Mouse (Mus musculus): ENCODE data around the gene Olfr996. TPM values are rescaled to one million over a fixed set of nuclear protein-coding genes. Genes with fewer than 3 reads are reported as not detected.
"Not testable (repeated sequence)": the region's sequence is repeated elsewhere in the genome, so short reads cannot be mapped to it uniquely, and the experiment has no call there.

Olfr996 gene
- polyA plus RNA-seq (2021): not detected

- POLR2A ChIA-PET: no interaction called here
- CTCF ChIA-PET: no interaction called here
- TF ChIP-seq CTCF (IDR thresholded peaks at IDR 0.05): no peak
- no peak for DNase-seq (ENCODE audit: low read depth, low spot score)
- H3K27me3 ChIP-seq: peaks cover 5% of the 10 kb centered on the region
- in situ Hi-C loops (cut with MboI; ENCODE audit: low pct_unique_long_range_greater_than_20kb): no loop called here
- ATAC-seq: no peak
Measured at GRCm38 (mm10) chr2:85578915-85579314, at the start of gene Olfr996. Gene Olfr996, plus strand, starts transcription at chr2:85579215.

- ATAC-seq: no peak
- ChIA-PET POLR2A (no interaction called here), CTCF (no interaction called here)
- in situ Hi-C loops (cut with MboI; ENCODE audit: low pct_unique_long_range_greater_than_20kb): no loop called here
- no peak for TF ChIP-seq CTCF (IDR thresholded peaks at IDR 0.05)
- H3K27me3 ChIP-seq: peaks cover 8% of the 10 kb centered on the region
- no peak for DNase-seq (ENCODE audit: low read depth, low spot score)
Measured at GRCm38 (mm10) chr2:85532082-85532778, 46.8 kb upstream of the Olfr996 start.

- peaks cover 8% of the 10 kb centered on the region for H3K27me3 ChIP-seq
- ATAC-seq: no peak
- ChIA-PET CTCF (no interaction called here), POLR2A (no interaction called here)
- DNase-seq (ENCODE audit: low read depth, low spot score): no peak
- in situ Hi-C loops (cut with MboI; ENCODE audit: low pct_unique_long_range_greater_than_20kb): no loop called here
- TF ChIP-seq CTCF (IDR thresholded peaks at IDR 0.05): no peak
Measured at GRCm38 (mm10) chr2:85533934-85534333, 45.1 kb upstream of the Olfr996 start.

- POLR2A ChIA-PET: no interaction called here
- TF ChIP-seq CTCF (IDR thresholded peaks at IDR 0.05): no peak
- ATAC-seq (no peak), DNase-seq (ENCODE audit: low read depth, low spot score) (no peak)
- no peaks in the 10 kb centered on the region for H3K27me3 ChIP-seq
- in situ Hi-C loops (cut with MboI; ENCODE audit: low pct_unique_long_range_greater_than_20kb): no loop called here
- CTCF ChIA-PET: no interaction called here
Measured at GRCm38 (mm10) chr2:85554806-85555205, 24.2 kb upstream of the Olfr996 start.

DNA sequence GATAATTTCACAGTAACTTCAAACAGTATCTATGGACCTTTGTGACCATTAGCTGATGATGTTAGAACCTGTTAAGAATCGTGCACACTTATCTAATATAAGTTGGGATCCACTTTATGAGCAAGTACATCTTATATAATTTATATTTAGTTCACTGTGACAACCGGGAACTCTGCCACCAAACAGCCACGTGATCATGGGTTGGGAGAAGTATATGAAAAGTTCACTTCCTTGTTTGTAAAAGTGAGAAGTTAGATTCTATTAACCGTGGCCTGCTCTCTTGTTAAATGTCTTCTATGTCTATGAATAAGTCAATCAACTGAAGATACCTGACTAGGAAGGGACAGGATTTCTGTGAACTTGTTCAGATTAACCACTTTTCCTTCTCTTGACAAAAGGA, 18.8 kb upstream of the Olfr996 start:
- TF ChIP-seq CTCF (IDR thresholded peaks at IDR 0.05): no peak
- POLR2A ChIA-PET: no interaction called here
- H3K27me3 ChIP-seq: peaks cover 5% of the 10 kb centered on the region
- ATAC-seq (no peak), DNase-seq (ENCODE audit: low read depth, low spot score) (no peak)
- CTCF ChIA-PET: interaction anchor here (1.5 to 1.8 kb wide), 2 partner anchors 314 to 437 kb away, joined by 7 to 9 read pairs; no protein-coding TSS in a partner anchor
- in situ Hi-C loops (cut with MboI; ENCODE audit: low pct_unique_long_range_greater_than_20kb): loop anchor here (5.0 to 10.0 kb wide), 3 partner anchors 315 to 538 kb away; no protein-coding TSS in a partner anchor

GRCm38 (mm10) chr2:85561187-85561586, 17.8 kb upstream of the Olfr996 start:
- ChIA-PET POLR2A (no interaction called here), CTCF (interaction anchor here (1.5 kb wide), 1 partner anchor 438 kb away, joined by 9 read pairs; no protein-coding TSS in a partner anchor)
- in situ Hi-C loops (cut with MboI; ENCODE audit: low pct_unique_long_range_greater_than_20kb): loop anchor here (5.0 to 10.0 kb wide), 3 partner anchors 316 to 539 kb away; no protein-coding TSS in a partner anchor
- peak; percentile 84 for TF ChIP-seq CTCF (IDR thresholded peaks at IDR 0.05)
- DNase-seq (ENCODE audit: low read depth, low spot score) (no peak), ATAC-seq (no peak)
- H3K27me3 ChIP-seq: peaks cover 5% of the 10 kb centered on the region

DNA sequence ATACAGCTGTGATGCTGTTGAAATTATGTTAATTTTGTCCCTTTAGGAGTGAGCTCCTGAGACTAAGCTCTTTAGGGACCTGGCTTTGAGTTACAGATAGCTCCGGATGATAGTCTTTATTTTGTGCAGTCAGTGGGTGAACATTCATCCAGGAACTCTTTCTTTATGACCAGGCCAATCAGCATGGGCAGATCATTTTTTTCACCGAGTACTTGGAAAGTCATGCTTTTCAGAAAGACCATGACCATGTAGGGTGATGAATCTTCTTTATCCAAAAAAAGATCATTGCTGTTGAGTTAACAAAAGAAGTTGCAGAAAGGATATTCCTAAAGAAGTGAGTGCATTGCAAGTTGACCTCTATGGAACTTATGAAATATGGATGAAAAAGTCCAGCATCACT, 9.6 kb downstream of the Olfr996 start, which contains the start of gene Olfr998:
Gene Olfr998 (plus strand): TSS at position 301 of the 400 bp plus-strand sequence.
- ATAC-seq; POLR2A ChIA-PET; in situ Hi-C loops (cut with MboI; ENCODE audit: low pct_unique_long_range_greater_than_20kb); CTCF ChIA-PET; DNase-seq (ENCODE audit: low read depth, low spot score); H3K27me3 ChIP-seq: not testable (repeated sequence)

- POLR2A ChIA-PET: no interaction called here
- CTCF ChIA-PET: no interaction called here
- DNase-seq (ENCODE audit: low read depth, low spot score) (no peak), ATAC-seq (no peak)
- in situ Hi-C loops (cut with MboI; ENCODE audit: low pct_unique_long_range_greater_than_20kb): no loop called here
- TF ChIP-seq CTCF (IDR thresholded peaks at IDR 0.05): no peak
- H3K27me3 ChIP-seq: no peaks in the 10 kb centered on the region
Measured at GRCm38 (mm10) chr2:85611803-85612202, 32.8 kb downstream of the Olfr996 start, which contains the start of gene Olfr1000. Gene Olfr1000, minus strand, starts transcription at chr2:85611903.

Other genes with a start within 250 kb of the Olfr996 start
- not detected for gene Olfr987, start 239.9 kb upstream of the Olfr996 start, polyA plus RNA-seq (2021)
- not detected for gene Olfr988, start 216.0 kb upstream of the Olfr996 start, polyA plus RNA-seq (2021)
- gene Olfr992, start 169.7 kb upstream of the Olfr996 start, polyA plus RNA-seq (2021): not detected
- not detected for gene Olfr993, start 164.3 kb upstream of the Olfr996 start, polyA plus RNA-seq (2021)
- not detected for gene Olfr994, start 142.8 kb upstream of the Olfr996 start, polyA plus RNA-seq (2021)
- not detected for gene Olfr995, start 135.6 kb upstream of the Olfr996 start, polyA plus RNA-seq (2021)
- gene 4833423E24Rik, start 60.2 kb upstream of the Olfr996 start, polyA plus RNA-seq (2021): not detected
- not detected for gene Olfr998, start 9.7 kb downstream of the Olfr996 start, polyA plus RNA-seq (2021)
- gene Olfr1000, start 32.7 kb downstream of the Olfr996 start, polyA plus RNA-seq (2021): not detected
- not detected for gene Olfr1002, start 71.5 kb downstream of the Olfr996 start, polyA plus RNA-seq (2021)
- gene Olfr154, start 85.2 kb downstream of the Olfr996 start, polyA plus RNA-seq (2021): not detected
- not detected for gene Olfr1006, start 99.6 kb downstream of the Olfr996 start, polyA plus RNA-seq (2021)
- not detected for gene Olfr1008, start 110.2 kb downstream of the Olfr996 start, polyA plus RNA-seq (2021)
- not detected for gene Olfr1009, start 136.2 kb downstream of the Olfr996 start, polyA plus RNA-seq (2021)
- not detected for gene Olfr1012, start 183.6 kb downstream of the Olfr996 start, polyA plus RNA-seq (2021)
- gene Olfr1013, start 187.9 kb downstream of the Olfr996 start, polyA plus RNA-seq (2021): not detected
- not detected for gene Olfr1014, start 193.5 kb downstream of the Olfr996 start, polyA plus RNA-seq (2021)
- gene Olfr1015, start 202.8 kb downstream of the Olfr996 start, polyA plus RNA-seq (2021): not detected
- gene Olfr1016, start 223.3 kb downstream of the Olfr996 start, polyA plus RNA-seq (2021): not detected
- not detected for gene Olfr1018, start 239.3 kb downstream of the Olfr996 start, polyA plus RNA-seq (2021)